Mouse (Mus musculus) hindbrain, embryonic 11.5 days (tissue): ENCODE data around the gene Dcp1a. TPM values are rescaled to one million over a fixed set of nuclear protein-coding genes. Genes with fewer than 3 reads are reported as not detected.
A peak's percentile ranks its signal among the peaks of the same experiment; 100 is the strongest.

ENCODE experiments used
- ATAC-seq: fragments of 200-750 bp; cut with Nextera tagmentation; 2 replicates; pipeline ENCODE4 v1.8.0; 2017; ENCODE audit warnings: mild to moderate bottlenecking, moderate TSS enrichment, moderate library complexity; ENCODE audit not compliant: low FRiP score
- DNase-seq: peaks from one replicate; pipeline ENCODE4 v3.0.0-alpha.2; 2015; ENCODE audit warnings: low spot score
- H3K27ac ChIP-seq: fragments of 300-500 bp; sonication (generic); 2 replicates; pipeline ENCODE4 v1.5.1; 2014; ENCODE audit warnings: mild to moderate bottlenecking, low read depth, low read length
- H3K27me3 ChIP-seq: fragments of 300-500 bp; sonication (generic); 2 replicates; pipeline ENCODE4 v1.6.1; 2014; ENCODE audit warnings: mild to moderate bottlenecking, low read length, moderate library complexity, mixed read lengths; ENCODE audit not compliant: control insufficient read depth, insufficient read depth
- H3K36me3 ChIP-seq: fragments of 300-500 bp; sonication (generic); 2 replicates; pipeline ENCODE4 v1.6.1; 2014; ENCODE audit warnings: mild to moderate bottlenecking, low read length, moderate library complexity, mixed read lengths; ENCODE audit not compliant: control insufficient read depth, insufficient read depth
- H3K4me1 ChIP-seq: fragments of 300-500 bp; sonication (generic); replicated peaks from 2 replicates; pipeline ENCODE4 v1.6.1; 2014; ENCODE audit warnings: low read length, mixed read lengths; ENCODE audit not compliant: control insufficient read depth, insufficient read depth
- H3K4me2 ChIP-seq: fragments of 300-500 bp; sonication (generic); replicated peaks from 2 replicates; pipeline ENCODE4 v1.6.1; 2014; ENCODE audit warnings: mild to moderate bottlenecking, low read depth, low read length
- H3K4me3 ChIP-seq: fragments of 300-500 bp; sonication (generic); 2 replicates; pipeline ENCODE4 v1.5.1; 2014; ENCODE audit warnings: low read depth, low read length
- H3K9ac ChIP-seq: fragments of 300-500 bp; sonication (generic); 2 replicates; pipeline ENCODE4 v1.6.1; 2014; ENCODE audit warnings: low read depth, low read length
- H3K9me3 ChIP-seq: fragments of 300-500 bp; sonication (generic); 2 replicates; pipeline ENCODE4 v1.6.1; 2016; ENCODE audit warnings: low read length; ENCODE audit not compliant: control insufficient read depth
- WGBS: fragments of 180-500 bp; shearing (Covaris S2); extraction: QIAGEN DNeasy Blood & Tissue Kit; methylation state at CpG from one replicate; pipeline ENCODE4 v1.1.7; 2014; 5-methylcytosine and 5-hydroxymethylcytosine counted together
- polyA plus RNA-seq: library from polyadenylated mRNA; unstranded; fragments of >200 nt; fragmentation: Nextera tagmentation; extraction: Ambion mirVana; gene quantifications from 2 replicates; pipeline ENCODE4 v1.2.1, GENCODE M21; 2014

The Dcp1a gene
- polyA plus RNA-seq, 1 experiment from 2014 or later = 27.4 TPM

GRCm38 (mm10) chr14:30549777-30550149 is 70.4 kb downstream of the Dcp1a start:
- Histone ChIP-seq H3K4me1 (0 out of 2 replicates have a peak, but pooled peaks cover 9% of the 10 kb centered on the region), H3K27me3 (no peaks in the 10 kb centered on the region), H3K4me3 (peak overlapping the region; percentile 68), H3K27ac (peak overlapping the region; percentile 82; the same call in 1 of the 2 replicates), H3K36me3 (no peaks in the 10 kb centered on the region), H3K4me2 (peak overlapping the region; percentile 72), H3K9me3 (no peaks in the 10 kb centered on the region), H3K9ac (peak overlapping the region; percentile 91)
- 2% methylated on average over 10 of the region's 10 CpGs for WGBS
- DNase-seq (no peak), ATAC-seq (peak; percentile 20; the same call in 1 of the 2 replicates)

- H3K27me3 ChIP-seq = no peaks in the 10 kb centered on the region
- 0 out of 2 replicates have a peak, but pooled peaks cover 9% of the 10 kb centered on the region for H3K4me1 ChIP-seq
- no peaks in the 10 kb centered on the region for H3K36me3 ChIP-seq
- H3K27ac ChIP-seq = no peak overlapping the region
- H3K4me2 ChIP-seq = peak overlapping the region; percentile 72
- DNase-seq (peak; percentile 12), ATAC-seq (no peak)
- 43% methylated on average over 8 of the region's 8 CpGs for WGBS
- no peaks in the 10 kb centered on the region for H3K9me3 ChIP-seq
- peak overlapping the region; percentile 68 for H3K4me3 ChIP-seq
- H3K9ac ChIP-seq = peak overlapping the region; percentile 91
Measured at GRCm38 (mm10) chr14:30550232-30551070, 71.1 kb downstream of the Dcp1a start.

GRCm38 (mm10) chr14:30551509-30551908 is 72.2 kb downstream of the Dcp1a start:
- Histone ChIP-seq H3K4me2 (no peak overlapping the region; the same call in 1 of the 2 replicates), H3K9me3 (no peaks in the 10 kb centered on the region), H3K4me1 (0 out of 2 replicates have a peak, but pooled peaks cover 9% of the 10 kb centered on the region), H3K4me3 (no peak overlapping the region), H3K27ac (no peak overlapping the region), H3K36me3 (no peaks in the 10 kb centered on the region), H3K27me3 (no peaks in the 10 kb centered on the region), H3K9ac (no peak overlapping the region)
- DNase-seq (no peak), ATAC-seq (no peak)
- 83% methylated on average over 5 of the region's 5 CpGs for WGBS

- Histone ChIP-seq H3K4me1 (0 out of 2 replicates have a peak, but pooled peaks cover 9% of the 10 kb centered on the region), H3K4me3 (no peak overlapping the region), H3K9me3 (no peaks in the 10 kb centered on the region), H3K36me3 (no peaks in the 10 kb centered on the region), H3K27me3 (no peaks in the 10 kb centered on the region), H3K9ac (no peak overlapping the region), H3K27ac (no peak overlapping the region), H3K4me2 (no peak overlapping the region)
- no peak for DNase-seq
- no peak for ATAC-seq
- WGBS = 94% methylated on average over 2 of the region's 2 CpGs
Measured at GRCm38 (mm10) chr14:30551981-30552380, 72.6 kb downstream of the Dcp1a start.

GRCm38 (mm10) chr14:30553185-30553584 is 73.8 kb downstream of the Dcp1a start:
- H3K9ac ChIP-seq = no peak overlapping the region
- 0 out of 2 replicates have a peak, but pooled peaks cover 7% of the 10 kb centered on the region for H3K4me1 ChIP-seq
- no peaks in the 10 kb centered on the region for H3K36me3 ChIP-seq
- H3K9me3 ChIP-seq = no peaks in the 10 kb centered on the region
- H3K4me2 ChIP-seq = no peak overlapping the region
- no peak for DNase-seq
- H3K4me3 ChIP-seq = no peak overlapping the region
- WGBS = 90% methylated on average over 4 of the region's 4 CpGs
- H3K27ac ChIP-seq = no peak overlapping the region
- H3K27me3 ChIP-seq = no peaks in the 10 kb centered on the region
- ATAC-seq = no peak

GRCm38 (mm10) chr14:30556651-30557050 is 77.3 kb downstream of the Dcp1a start:
- H3K4me3 ChIP-seq = no peak overlapping the region
- 95% methylated on average over 2 of the region's 2 CpGs for WGBS

GRCm38 (mm10) chr14:30557730-30558129 is 78.4 kb downstream of the Dcp1a start:
- H3K27me3 ChIP-seq = no peaks in the 10 kb centered on the region
- H3K4me1 ChIP-seq = no peaks in the 10 kb centered on the region
- H3K4me2 ChIP-seq = no peak overlapping the region
- H3K4me3 ChIP-seq = no peak overlapping the region
- no peak overlapping the region for H3K9ac ChIP-seq
- no peaks in the 10 kb centered on the region for H3K9me3 ChIP-seq
- ATAC-seq = no peak
- H3K27ac ChIP-seq = no peak overlapping the region
- WGBS = 89% methylated on average over 9 of the region's 9 CpGs
- DNase-seq = no peak
- no peaks in the 10 kb centered on the region; the same call in 1 of the 2 replicates for H3K36me3 ChIP-seq

More at GRCm38 (mm10) chr14:30556651-30557050, 77.3 kb downstream of the Dcp1a start:
- no peaks in the 10 kb centered on the region for H3K9me3 ChIP-seq
- DNase-seq (no peak), ATAC-seq (no peak)
- no peak overlapping the region for H3K4me2 ChIP-seq
- no peaks in the 10 kb centered on the region for H3K4me1 ChIP-seq
- no peaks in the 10 kb centered on the region for H3K27me3 ChIP-seq
- no peak overlapping the region for H3K27ac ChIP-seq
- H3K9ac ChIP-seq = no peak overlapping the region
- no peaks in the 10 kb centered on the region; the same call in 1 of the 2 replicates for H3K36me3 ChIP-seq

- no peak overlapping the region for H3K27ac ChIP-seq
- no peak for ATAC-seq
- H3K9me3 ChIP-seq = no peaks in the 10 kb centered on the region
- no peaks in the 10 kb centered on the region for H3K27me3 ChIP-seq
- H3K4me2 ChIP-seq = no peak overlapping the region
- no peak overlapping the region for H3K9ac ChIP-seq
- WGBS = 90% methylated on average over 17 of the region's 17 CpGs
- no peaks in the 10 kb centered on the region; the same call in 1 of the 2 replicates for H3K36me3 ChIP-seq
- DNase-seq = no peak
- no peaks in the 10 kb centered on the region for H3K4me1 ChIP-seq
- H3K4me3 ChIP-seq = no peak overlapping the region
Measured at GRCm38 (mm10) chr14:30559321-30559850, 80.1 kb downstream of the Dcp1a start.
